Mouse (Mus musculus): ENCODE measurements around the gene Pirt.

GRCm38 (mm10) chr11:66892536-66892935 is 19.2 kb upstream of the Pirt start:
- TF ChIP-seq POLR2A (IDR thresholded peaks at IDR 0.05; ENCODE audit: borderline replicate concordance, extremely low read depth, low read depth, low read length) (no peak), CTCF (IDR thresholded peaks at IDR 0.05; ENCODE audit: insufficient read depth, low read length) (no peak)
